Comparison of ENCODE assay signal across 22 mouse cellular contexts in genomic region chr5:35578411-35578810, GRCm38 (mm10). TPM values are rescaled to one million over a fixed set of nuclear protein-coding genes. Genes with fewer than 3 reads are reported as not detected.
"Had no signal": no experiment of that assay in that cellular context is flagged by ENCODE, and none has a peak within 500 bp of the region (broad histone marks: within the 10 kb centered on the region; RNA-seq: fewer than 3 reads in every experiment).

No protein-coding gene starts in this region.

- H3K27ac ChIP-seq: heart, adult 2 months; heart, embryonic 13.5 days; heart, embryonic 15.5 days; hindbrain, embryonic 13.5 days; hindbrain, embryonic 15.5 days; hindbrain, postnatal 0 days; limb, embryonic 13.5 days; limb, embryonic 15.5 days; liver, embryonic 12.5 days; liver, embryonic 14.5 days had no signal

- ATAC-seq: forebrain, postnatal 0 days; hindbrain, postnatal 0 days; intestine, embryonic 16.5 days; liver, embryonic 12.5 days had no signal

- H3K27me3 ChIP-seq: heart, embryonic 15.5 days; hindbrain, embryonic 15.5 days had no signal

- H3K4me2 ChIP-seq: heart, embryonic 11.5 days; heart, embryonic 13.5 days; heart, embryonic 15.5 days; hindbrain, embryonic 13.5 days; hindbrain, embryonic 15.5 days; limb, embryonic 13.5 days; limb, embryonic 15.5 days; liver, embryonic 12.5 days had no signal

- H3K9me3 ChIP-seq: heart, embryonic 13.5 days; heart, embryonic 15.5 days; hindbrain, embryonic 13.5 days; hindbrain, embryonic 15.5 days; limb, embryonic 13.5 days; limb, embryonic 15.5 days; liver, embryonic 12.5 days had no signal

- H3K9ac ChIP-seq: forebrain, postnatal 0 days; heart, embryonic 13.5 days; heart, embryonic 15.5 days; hindbrain, embryonic 13.5 days; hindbrain, embryonic 15.5 days; limb, embryonic 13.5 days; limb, embryonic 15.5 days; liver, embryonic 12.5 days; liver, embryonic 14.5 days had no signal

- H3K4me3 ChIP-seq: heart, adult 2 months; heart, embryonic 13.5 days; heart, embryonic 15.5 days; hindbrain, embryonic 13.5 days; hindbrain, embryonic 15.5 days; limb, embryonic 13.5 days; limb, embryonic 15.5 days; liver, embryonic 12.5 days had no signal

- DNase-seq: forebrain, postnatal 0 days; gastrocnemius, postnatal 14 days; gastrocnemius, postnatal 36 days; heart, adult 11 months; heart, adult 2 months; heart, postnatal 14 days; heart, postnatal 36 days; layer of hippocampus, adult 9-11 months; layer of hippocampus, postnatal 36 days; left cerebral cortex, postnatal 4 days had no signal

- H3K36me3 ChIP-seq: heart, embryonic 15.5 days had no signal

RNA-seq across cellular contexts. Expression of gene Cpz, which starts 52.9 kb away (rescaled TPM):
- total RNA-seq: hematopoietic stem cell, adult 5-6 weeks had no signal
